In genomic region chr14:51787061-51787460, GRCm38 (mm10) we compare ENCODE assay signal across 23 mouse cellular contexts. TPM values are rescaled to one million over a fixed set of nuclear protein-coding genes. Genes with fewer than 3 reads are reported as not detected.
DNase-seq lines count a peak whose midpoint lies in the region; ATAC-seq and TF ChIP-seq lines count a peak whose summit lies in the region.
"Had no signal": no experiment of that assay in that cellular context is flagged by ENCODE, and none has a peak within 500 bp of the region (broad histone marks: within the 10 kb centered on the region; RNA-seq: fewer than 3 reads in every experiment).

No protein-coding gene starts in this region.

- 84% methylated on average over 5 of the region's 5 CpGs for WGBS in embryonic facial prominence, embryonic 14.5 days
- 85% methylated on average over 5 of the region's 5 CpGs for WGBS in embryonic facial prominence, embryonic 10.5 days
- WGBS in kidney, postnatal 0 days: 36% methylated on average over 5 of the region's 5 CpGs
- 63% methylated on average over 5 of the region's 5 CpGs for WGBS in hindbrain, embryonic 15.5 days

- H3K4me1 ChIP-seq in embryonic facial prominence, embryonic 14.5 days (ENCODE audit: control insufficient read depth, insufficient read depth, low read length): no peaks in the 10 kb centered on the region
- no peaks in the 10 kb centered on the region for H3K4me1 ChIP-seq in embryonic facial prominence, embryonic 10.5 days
- H3K4me1 ChIP-seq in kidney, postnatal 0 days (replicated peaks; ENCODE audit: insufficient read depth, low read length): no peaks in the 10 kb centered on the region
- H3K4me1 ChIP-seq in hindbrain, embryonic 15.5 days (replicated peaks): no peaks in the 10 kb centered on the region
- H3K4me1 ChIP-seq: limb, embryonic 15.5 days had no signal

- ATAC-seq in embryonic facial prominence, embryonic 14.5 days (ENCODE audit: low read depth): peak; percentile 63; the same call in 1 of the 2 replicates
- no peak for ATAC-seq in kidney, postnatal 0 days (replicated peaks; ENCODE audit: low FRiP score, low read depth)
- 0 out of 2 replicates have a peak, but pooled peaks have one; percentile 51 for ATAC-seq in hindbrain, embryonic 15.5 days (ENCODE audit: low FRiP score, low read depth)

- TF ChIP-seq CTCF in kidney, postnatal 0 days (IDR thresholded peaks at IDR 0.05; ENCODE audit: low read depth): no peak
- no peak for TF ChIP-seq CTCF in brain, embryonic 14.5 days (IDR thresholded peaks at IDR 0.05; ENCODE audit: borderline replicate concordance, extremely low read depth, insufficient read depth, insufficient read length)

- H3K4me2 ChIP-seq in embryonic facial prominence, embryonic 14.5 days (ENCODE audit: low read depth, low read length): no peak overlapping the region
- no peak overlapping the region for H3K4me2 ChIP-seq in kidney, postnatal 0 days (ENCODE audit: low read length)
- no peak overlapping the region for H3K4me2 ChIP-seq in hindbrain, embryonic 15.5 days
- H3K4me2 ChIP-seq: heart, embryonic 13.5 days; limb, embryonic 15.5 days had no signal

- intact Hi-C loops in gastrocnemius, postnatal 14 days (cut with DNase I; ENCODE audit: low total_unique reads): no loop called here
- intact Hi-C loops in heart, postnatal 14 days (cut with DNase I): no loop called here

- H3K27ac ChIP-seq in embryonic facial prominence, embryonic 14.5 days (replicated peaks; ENCODE audit: low read depth, low read length): no peak overlapping the region
- no peak overlapping the region for H3K27ac ChIP-seq in embryonic facial prominence, embryonic 10.5 days (replicated peaks)
- no peak overlapping the region for H3K27ac ChIP-seq in kidney, postnatal 0 days
- H3K27ac ChIP-seq in hindbrain, embryonic 15.5 days (replicated peaks): no peak overlapping the region
- H3K27ac ChIP-seq: heart, embryonic 13.5 days; limb, embryonic 15.5 days had no signal

- no peaks in the 10 kb centered on the region for H3K36me3 ChIP-seq in embryonic facial prominence, embryonic 14.5 days (ENCODE audit: control insufficient read depth, insufficient read depth, low read length)
- H3K36me3 ChIP-seq in embryonic facial prominence, embryonic 10.5 days (replicated peaks): no peaks in the 10 kb centered on the region
- no peaks in the 10 kb centered on the region for H3K36me3 ChIP-seq in kidney, postnatal 0 days (ENCODE audit: insufficient read depth, low read length)
- no peaks in the 10 kb centered on the region for H3K36me3 ChIP-seq in hindbrain, embryonic 15.5 days
- H3K36me3 ChIP-seq: heart, embryonic 13.5 days; limb, embryonic 15.5 days had no signal

- H3K4me3 ChIP-seq in embryonic facial prominence, embryonic 14.5 days (ENCODE audit: low read depth, low read length): no peak overlapping the region
- H3K4me3 ChIP-seq in embryonic facial prominence, embryonic 10.5 days: no peak overlapping the region
- no peak overlapping the region for H3K4me3 ChIP-seq in kidney, postnatal 0 days (replicated peaks; ENCODE audit: low read depth, low read length)
- H3K4me3 ChIP-seq in hindbrain, embryonic 15.5 days: no peak overlapping the region
- H3K4me3 ChIP-seq: heart, embryonic 13.5 days; limb, embryonic 15.5 days had no signal

- no peak for TF ChIP-seq POLR2A in brain, embryonic 14.5 days (IDR thresholded peaks at IDR 0.05; ENCODE audit: borderline replicate concordance, extremely low read depth, insufficient read depth, insufficient read length, poor library complexity, severe bottlenecking)

- H3K9me3 ChIP-seq in embryonic facial prominence, embryonic 14.5 days (ENCODE audit: control insufficient read depth, low read length): no peaks in the 10 kb centered on the region
- no peaks in the 10 kb centered on the region for H3K9me3 ChIP-seq in embryonic facial prominence, embryonic 10.5 days
- H3K9me3 ChIP-seq in kidney, postnatal 0 days (replicated peaks; ENCODE audit: low read length): no peaks in the 10 kb centered on the region
- no peaks in the 10 kb centered on the region for H3K9me3 ChIP-seq in hindbrain, embryonic 15.5 days
- H3K9me3 ChIP-seq: heart, embryonic 13.5 days; limb, embryonic 15.5 days had no signal

- no peak overlapping the region for H3K9ac ChIP-seq in embryonic facial prominence, embryonic 14.5 days (ENCODE audit: low read depth, low read length)
- H3K9ac ChIP-seq in kidney, postnatal 0 days (ENCODE audit: low read depth, low read length): no peak overlapping the region
- H3K9ac ChIP-seq in hindbrain, embryonic 15.5 days: no peak overlapping the region
- H3K9ac ChIP-seq: heart, embryonic 13.5 days; limb, embryonic 15.5 days had no signal

- no peaks in the 10 kb centered on the region for H3K27me3 ChIP-seq in embryonic facial prominence, embryonic 14.5 days (replicated peaks; ENCODE audit: control insufficient read depth, insufficient read depth, low read length)
- no peaks in the 10 kb centered on the region for H3K27me3 ChIP-seq in embryonic facial prominence, embryonic 10.5 days (replicated peaks; ENCODE audit: low read depth, poor library complexity, severe bottlenecking)
- no peaks in the 10 kb centered on the region for H3K27me3 ChIP-seq in kidney, postnatal 0 days (ENCODE audit: insufficient read depth, low read length)
- no peaks in the 10 kb centered on the region for H3K27me3 ChIP-seq in hindbrain, embryonic 15.5 days
- H3K27me3 ChIP-seq: heart, embryonic 13.5 days; limb, embryonic 15.5 days had no signal

- DNase-seq in embryonic facial prominence, embryonic 14.5 days (ENCODE audit: low spot score): peak; percentile 17
- DNase-seq in embryonic facial prominence, embryonic 10.5 days (ENCODE audit: low spot score): no peak
- DNase-seq in kidney, postnatal 0 days (ENCODE audit: low spot score): peak; percentile 68
- no peak for DNase-seq in kidney, postnatal 10 days
- peak; percentile 45 for DNase-seq in brain, embryonic 14.5 days (ENCODE audit: low read depth)
- DNase-seq in gastrocnemius, postnatal 14 days: no peak
- no peak for DNase-seq in heart, postnatal 14 days
- DNase-seq: adrenal gland, adult 8-10 months; kidney, postnatal 14 days; layer of hippocampus, adult 9-11 months; lung, postnatal 10 days; right cerebral cortex, adult 18-20 months had no signal

RNA-seq across cellular contexts. Expression of gene AY358078, which starts 12.8 kb away (rescaled TPM):
- polyA plus RNA-seq in embryonic facial prominence, embryonic 14.5 days (2014; fragmentation: Nextera tagmentation; extraction: Ambion mirVana): not detected in 2 replicates
- polyA plus RNA-seq in embryonic facial prominence, embryonic 10.5 days (2016; fragmentation: Nextera tagmentation; extraction: Ambion mirVana): not detected in 2 replicates
- not detected in 2 replicates for polyA plus RNA-seq in kidney, postnatal 0 days (2015; fragmentation: Nextera tagmentation; extraction: Ambion mirVana)
- polyA plus RNA-seq in brain, embryonic 14.5 days (2012; rRNA removed): not detected in 2 replicates
- polyA plus RNA-seq in hindbrain, embryonic 15.5 days (2015; fragmentation: Nextera tagmentation; extraction: Ambion mirVana): not detected in 2 replicates
- total RNA-seq in gastrocnemius, postnatal 14 days (2021): not detected
- not detected for total RNA-seq in heart, postnatal 14 days (2021)
- total RNA-seq: adrenal gland, adult 8-10 months; left cerebral cortex, postnatal 14 days; megakaryocyte, adult 5-6 weeks had no signal
- polyA plus RNA-seq: cerebellum, adult 2 months; forebrain, embryonic 11.5 days; gonadal fat pad, adult 2 months; heart, embryonic 13.5 days; limb, embryonic 15.5 days; liver, embryonic 16.5 days; stomach, embryonic 14.5 days; thymus, postnatal 0 days had no signal

RNA-seq across cellular contexts. Expression of gene Ang4, which starts 13.7 kb away (rescaled TPM):
- not detected in 2 replicates for polyA plus RNA-seq in embryonic facial prominence, embryonic 14.5 days (2014; fragmentation: Nextera tagmentation; extraction: Ambion mirVana)
- not detected in 2 replicates for polyA plus RNA-seq in embryonic facial prominence, embryonic 10.5 days (2016; fragmentation: Nextera tagmentation; extraction: Ambion mirVana)
- 0.28 and 0.33 TPM in 2 replicates for polyA plus RNA-seq in kidney, postnatal 0 days (2015; fragmentation: Nextera tagmentation; extraction: Ambion mirVana)
- polyA plus RNA-seq in brain, embryonic 14.5 days (2012; rRNA removed): not detected in 2 replicates
- not detected in 2 replicates for polyA plus RNA-seq in hindbrain, embryonic 15.5 days (2015; fragmentation: Nextera tagmentation; extraction: Ambion mirVana)
- total RNA-seq in gastrocnemius, postnatal 14 days (2021): not detected
- total RNA-seq in heart, postnatal 14 days (2021): not detected
- total RNA-seq: adrenal gland, adult 8-10 months; left cerebral cortex, postnatal 14 days; megakaryocyte, adult 5-6 weeks had no signal
- polyA plus RNA-seq: cerebellum, adult 2 months; forebrain, embryonic 11.5 days; gonadal fat pad, adult 2 months; heart, embryonic 13.5 days; limb, embryonic 15.5 days; liver, embryonic 16.5 days; stomach, embryonic 14.5 days had no signal

Comparison
In these comparisons a context has a peak if more than half of its experiments do, and no peak if none do; other contexts are left out.
1. DNase-seq: peak in embryonic facial prominence, embryonic 14.5 days (single experiment), kidney, postnatal 0 days (single experiment) and brain, embryonic 14.5 days (single experiment); none in embryonic facial prominence, embryonic 10.5 days (single experiment), kidney, postnatal 10 days (single experiment), gastrocnemius, postnatal 14 days (single experiment) and heart, postnatal 14 days (0 of 2).